Mouse (Mus musculus) stomach, embryonic 14.5 days (tissue): ENCODE data around the gene Plekhh3. TPM values are rescaled to one million over a fixed set of nuclear protein-coding genes. Genes with fewer than 3 reads are reported as not detected.

Experiments
- ATAC-seq: fragments of 200-750 bp; cut with Nextera tagmentation; 2 replicates; pipeline ENCODE4 v1.8.0; 2017; ENCODE audit warnings: low read depth, moderate TSS enrichment; ENCODE audit not compliant: insufficient number of reproducible peaks, insufficient read depth, low FRiP score
- H3K27ac ChIP-seq: fragments of 300-500 bp; sonication (generic); 2 replicates; pipeline ENCODE4 v1.5.1; 2014; ENCODE audit warnings: mild to moderate bottlenecking, low read length, moderate library complexity, mixed read lengths
- H3K27me3 ChIP-seq: fragments of 300-500 bp; sonication (generic); 2 replicates; pipeline ENCODE4 v1.6.1; 2014; ENCODE audit warnings: low read length, control low read depth, mixed read lengths; ENCODE audit not compliant: control insufficient read depth, insufficient read depth
- H3K36me3 ChIP-seq: fragments of 300-500 bp; sonication (generic); 2 replicates; pipeline ENCODE4 v1.6.1; 2014; ENCODE audit warnings: mild to moderate bottlenecking, control low read depth, low read length, moderate library complexity, mixed read lengths; ENCODE audit not compliant: control insufficient read depth, insufficient read depth
- H3K4me1 ChIP-seq: fragments of 300-500 bp; sonication (generic); 2 replicates; pipeline ENCODE4 v1.6.1; 2014; ENCODE audit warnings: low read length, control low read depth, mixed read lengths; ENCODE audit not compliant: control insufficient read depth, insufficient read depth
- H3K4me2 ChIP-seq: fragments of 300-500 bp; sonication (generic); replicated peaks from 2 replicates; pipeline ENCODE4 v1.6.1; 2014; ENCODE audit warnings: low read depth, low read length, control low read depth
- H3K4me3 ChIP-seq: fragments of 300-500 bp; sonication (generic); 2 replicates; pipeline ENCODE4 v1.5.1; 2014; ENCODE audit warnings: low read depth, low read length, control low read depth
- H3K9ac ChIP-seq: fragments of 300-500 bp; sonication (generic); replicated peaks from 2 replicates; pipeline ENCODE4 v1.6.1; 2014; ENCODE audit warnings: low read depth, mild to moderate bottlenecking, control low read depth, low read length, moderate library complexity, mixed read lengths
- H3K9me3 ChIP-seq: fragments of 300-500 bp; sonication (generic); 2 replicates; pipeline ENCODE4 v1.6.1; 2016; ENCODE audit warnings: low read depth, low read length, control low read depth; ENCODE audit not compliant: control insufficient read depth
- WGBS: fragments of 180-500 bp; shearing (Covaris S2); extraction: QIAGEN DNeasy Blood & Tissue Kit; methylation state at CpG from one replicate; pipeline ENCODE4 v1.1.7; 2014; 5-methylcytosine and 5-hydroxymethylcytosine counted together
- polyA plus RNA-seq: library from polyadenylated mRNA; unstranded; fragments of >200 nt; fragmentation: Nextera tagmentation; extraction: Ambion mirVana; gene quantifications from 2 replicates; pipeline ENCODE4 v1.2.1, GENCODE M21; 2014

Plekhh3 gene
- polyA plus RNA-seq, 1 experiment from 2014 or later, result 26.0 TPM

DNA sequence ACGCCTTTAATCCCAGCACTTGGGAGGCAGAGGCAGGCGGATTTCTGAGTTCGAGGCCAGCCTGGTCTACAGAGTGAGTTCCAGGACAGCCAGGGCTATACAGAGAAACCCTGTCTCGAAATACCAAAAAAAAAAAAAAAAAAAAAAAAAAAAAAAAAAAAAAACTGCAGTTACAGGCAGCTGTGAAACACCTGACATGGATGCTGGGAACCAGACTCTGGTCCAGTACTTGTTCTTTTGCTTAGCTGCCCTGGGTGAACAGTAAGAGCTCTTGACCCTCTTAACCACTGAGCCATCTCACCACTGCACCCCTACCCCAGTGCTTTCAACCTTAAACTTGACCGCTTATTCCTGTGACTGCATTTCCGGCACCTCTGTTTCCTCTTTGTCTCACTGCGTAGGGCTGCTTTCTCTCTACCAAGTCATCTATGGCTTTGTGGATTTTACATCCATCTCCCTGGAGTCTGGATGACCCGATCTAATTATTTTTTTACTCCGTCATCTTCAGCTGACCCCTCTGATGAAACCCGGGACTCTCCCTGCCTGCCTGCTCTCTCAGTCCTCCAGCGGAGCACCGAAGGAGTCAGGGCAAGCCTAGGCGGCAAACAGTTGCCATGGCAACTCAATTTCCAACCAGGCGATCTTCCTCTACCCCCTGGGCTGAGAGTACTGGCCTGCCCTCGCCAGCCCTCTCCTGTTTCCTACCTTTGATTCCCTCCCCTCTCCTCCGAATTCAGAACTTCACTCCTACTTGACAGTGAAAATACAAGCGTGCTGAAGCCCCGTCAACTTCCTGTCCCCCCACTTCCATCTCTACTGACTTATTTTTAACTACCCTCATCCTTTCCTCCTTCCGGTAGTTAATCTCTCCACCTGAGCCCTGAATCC is 27.6 kb downstream of the Plekhh3 start:
- no peaks in the 10 kb centered on the region for H3K9me3 ChIP-seq
- H3K4me1 ChIP-seq, result peaks cover 6% of the 10 kb centered on the region
- 18% methylated on average over 17 of the region's 19 CpGs for WGBS
- no peak overlapping the region for H3K9ac ChIP-seq
- peak overlapping the region; percentile 44 for H3K4me2 ChIP-seq
- H3K27ac ChIP-seq, result no peak overlapping the region
- ATAC-seq, result no peak
- H3K27me3 ChIP-seq, result no peaks in the 10 kb centered on the region
- 0 out of 2 replicates have a peak overlapping the region, but pooled peaks have one; percentile 7 for H3K4me3 ChIP-seq
- H3K36me3 ChIP-seq, result no peaks in the 10 kb centered on the region

GRCm38 (mm10) chr11:101142215-101142967 is 28.8 kb downstream of the Plekhh3 start:
- Histone ChIP-seq H3K4me2 (no peak overlapping the region), H3K27me3 (no peaks in the 10 kb centered on the region), H3K4me1 (peaks cover 3% of the 10 kb centered on the region; the same call in 1 of the 2 replicates), H3K36me3 (no peaks in the 10 kb centered on the region), H3K9ac (no peak overlapping the region), H3K27ac (no peak overlapping the region), H3K9me3 (no peaks in the 10 kb centered on the region), H3K4me3 (no peak overlapping the region)
- no peak for ATAC-seq
- 84% methylated on average over 10 of the region's 10 CpGs for WGBS

DNA sequence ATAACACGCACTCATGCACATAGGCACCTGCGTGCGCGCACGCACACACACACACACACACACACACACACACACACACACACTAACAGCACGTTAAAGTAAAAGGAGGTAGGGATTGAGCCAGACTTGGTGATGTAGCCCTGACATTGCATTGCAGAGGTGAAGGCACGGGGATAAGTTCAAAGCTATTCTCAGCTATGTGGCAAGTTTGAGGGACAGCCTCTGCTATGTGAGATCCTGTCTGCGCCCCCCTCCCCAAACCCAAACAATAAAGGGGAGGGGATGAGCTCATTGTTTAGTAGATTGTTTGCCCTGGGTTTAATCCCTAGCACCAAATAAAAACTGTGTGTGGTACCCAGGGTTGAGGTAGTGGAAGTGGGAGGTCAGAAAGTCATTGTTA is 30.1 kb downstream of the Plekhh3 start:
- H3K9me3 ChIP-seq, result no peaks in the 10 kb centered on the region
- H3K27me3 ChIP-seq, result no peaks in the 10 kb centered on the region
- WGBS, result 86% methylated on average over 8 of the region's 8 CpGs
- H3K4me2 ChIP-seq, result no peak overlapping the region
- no peak overlapping the region for H3K4me3 ChIP-seq
- H3K4me1 ChIP-seq, result peaks cover 3% of the 10 kb centered on the region; the same call in 1 of the 2 replicates
- H3K27ac ChIP-seq, result no peak overlapping the region
- H3K36me3 ChIP-seq, result no peaks in the 10 kb centered on the region
- no peak overlapping the region for H3K9ac ChIP-seq
- no peak for ATAC-seq

- no peak; the same call in 1 of the 2 replicates for ATAC-seq
- H3K27ac ChIP-seq, result no peak overlapping the region
- peaks cover 3% of the 10 kb centered on the region; the same call in 1 of the 2 replicates for H3K4me1 ChIP-seq
- H3K4me3 ChIP-seq, result peak overlapping the region; percentile 18; the same call in 1 of the 2 replicates
- 33% methylated on average over 27 of the region's 27 CpGs for WGBS
- H3K27me3 ChIP-seq, result no peaks in the 10 kb centered on the region
- H3K36me3 ChIP-seq, result no peaks in the 10 kb centered on the region
- H3K9me3 ChIP-seq, result no peaks in the 10 kb centered on the region
- H3K9ac ChIP-seq, result no peak overlapping the region; the same call in 1 of the 2 replicates
- peak overlapping the region; percentile 29 for H3K4me2 ChIP-seq
Measured at GRCm38 (mm10) chr11:101140164-101140819, 30.9 kb downstream of the Plekhh3 start.

- no peak overlapping the region for H3K9ac ChIP-seq
- H3K4me1 ChIP-seq, result peaks cover 3% of the 10 kb centered on the region; the same call in 1 of the 2 replicates
- H3K36me3 ChIP-seq, result no peaks in the 10 kb centered on the region
- 15% methylated on average over 15 of the region's 15 CpGs for WGBS
- peak overlapping the region; percentile 30 for H3K4me2 ChIP-seq
- H3K9me3 ChIP-seq, result no peaks in the 10 kb centered on the region
- ATAC-seq, result peak; percentile 64
- no peaks in the 10 kb centered on the region for H3K27me3 ChIP-seq
- peak overlapping the region; percentile 22; the same call in 1 of the 2 replicates for H3K27ac ChIP-seq
- 0 out of 2 replicates have a peak overlapping the region, but pooled peaks have one; percentile 1 for H3K4me3 ChIP-seq
Measured at GRCm38 (mm10) chr11:101138536-101139181, 32.5 kb downstream of the Plekhh3 start.

GRCm38 (mm10) chr11:101137000-101137399 is 34.2 kb downstream of the Plekhh3 start:
- Histone ChIP-seq H3K9ac (no peak overlapping the region), H3K9me3 (no peaks in the 10 kb centered on the region), H3K27me3 (no peaks in the 10 kb centered on the region), H3K4me3 (no peak overlapping the region), H3K4me2 (no peak overlapping the region), H3K36me3 (no peaks in the 10 kb centered on the region), H3K27ac (peak overlapping the region; percentile 28; the same call in 1 of the 2 replicates), H3K4me1 (peaks cover 3% of the 10 kb centered on the region; the same call in 1 of the 2 replicates)
- WGBS, result 67% methylated on average over 7 of the region's 7 CpGs
- no peak for ATAC-seq

GRCm38 (mm10) chr11:101134217-101134865 is 36.8 kb downstream of the Plekhh3 start:
- peaks cover 8% of the 10 kb centered on the region for H3K4me1 ChIP-seq
- H3K4me2 ChIP-seq, result no peak overlapping the region
- no peaks in the 10 kb centered on the region for H3K36me3 ChIP-seq
- ATAC-seq, result no peak
- 77% methylated on average over 13 of the region's 13 CpGs for WGBS
- no peak overlapping the region for H3K4me3 ChIP-seq
- H3K27ac ChIP-seq, result no peak overlapping the region
- H3K9me3 ChIP-seq, result no peaks in the 10 kb centered on the region
- no peaks in the 10 kb centered on the region for H3K27me3 ChIP-seq
- no peak overlapping the region for H3K9ac ChIP-seq
